Mouse (Mus musculus): ENCODE data around the gene Dgkd.

DNA sequence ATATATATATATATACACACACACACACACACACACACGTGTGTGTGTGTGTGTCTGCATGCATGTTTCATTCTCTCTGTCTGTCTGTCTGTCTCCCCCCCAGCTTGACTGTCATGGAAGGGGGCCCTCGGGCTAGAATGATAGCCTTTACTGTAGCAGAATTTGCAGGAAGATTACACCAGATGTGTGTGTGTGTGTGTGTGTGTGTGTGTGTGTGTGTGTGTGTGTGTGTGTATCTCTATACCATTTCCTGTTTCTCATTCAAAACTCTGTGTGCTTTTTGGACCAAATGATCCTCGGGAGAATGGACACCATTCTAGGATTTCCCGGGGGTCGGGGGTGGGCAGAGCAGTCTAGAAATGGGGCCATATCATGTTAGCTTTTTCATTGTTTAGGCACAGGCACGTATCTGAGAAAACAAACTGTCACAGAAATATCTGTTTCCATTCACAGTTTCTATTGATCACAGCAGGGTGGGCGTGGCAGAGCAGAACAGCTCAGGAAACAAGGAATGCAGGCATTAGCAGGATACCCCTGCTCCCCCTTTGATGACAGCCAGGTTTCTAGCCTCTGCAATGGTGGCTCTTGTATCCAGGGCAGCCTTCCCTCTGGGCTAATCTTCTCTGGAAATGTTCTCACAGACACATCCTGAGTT lies 24.0 kb upstream of the Dgkd start:
- no peak for TF ChIP-seq GATA1 (IDR thresholded peaks at IDR 0.05; ENCODE audit: low read length)
- TF ChIP-seq TAL1 (IDR thresholded peaks at IDR 0.05; ENCODE audit: low read length) = no peak

All from erythroblast, embryonic 14.5 days (primary cell).